Mouse (Mus musculus) R1 (cell line): ENCODE measurements around the gene Ttll7.
A peak's percentile ranks its signal among the peaks of the same experiment; 100 is the strongest.

Experiments
- DNase-seq: peaks from one replicate; pipeline ENCODE4 v3.0.0-alpha.2; 2018; ENCODE audit warnings: low read depth, low spot score

Ttll7 gene

DNA sequence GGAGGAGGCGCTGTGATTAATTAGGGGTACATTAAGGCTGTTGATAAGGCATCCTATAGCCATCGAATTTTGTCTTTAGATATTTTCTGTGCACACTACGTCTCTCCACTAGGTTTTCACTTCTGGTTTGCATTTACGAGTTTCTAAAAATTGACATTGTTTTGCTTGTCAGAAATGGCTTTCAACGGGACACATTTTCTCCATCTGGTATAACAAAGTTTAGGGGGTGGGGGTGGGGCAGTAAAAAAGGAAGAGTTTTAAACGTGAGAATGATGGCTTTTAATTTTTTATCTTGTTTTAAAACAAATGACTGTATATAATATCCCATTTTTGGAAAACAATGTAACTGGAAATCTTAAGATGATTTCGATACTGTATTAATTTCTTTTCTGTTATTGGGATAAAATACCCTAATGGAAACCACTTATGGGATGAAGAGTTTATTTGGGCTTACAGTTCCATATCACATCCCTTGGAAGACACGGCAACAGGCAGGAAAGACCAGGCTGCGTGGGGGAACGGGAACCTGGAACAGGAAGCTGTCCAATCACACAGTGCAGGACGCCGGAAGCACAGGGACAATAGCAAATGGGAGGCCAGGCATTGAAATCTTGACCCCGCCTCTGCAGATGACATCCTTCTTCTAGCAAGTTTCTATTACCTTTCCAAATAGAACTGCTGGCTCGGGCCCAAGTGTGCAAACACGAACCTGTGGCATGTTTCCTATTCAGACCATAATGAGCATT is 142.7 kb downstream of the Ttll7 start:
- peak; percentile 30 for DNase-seq

DNA sequence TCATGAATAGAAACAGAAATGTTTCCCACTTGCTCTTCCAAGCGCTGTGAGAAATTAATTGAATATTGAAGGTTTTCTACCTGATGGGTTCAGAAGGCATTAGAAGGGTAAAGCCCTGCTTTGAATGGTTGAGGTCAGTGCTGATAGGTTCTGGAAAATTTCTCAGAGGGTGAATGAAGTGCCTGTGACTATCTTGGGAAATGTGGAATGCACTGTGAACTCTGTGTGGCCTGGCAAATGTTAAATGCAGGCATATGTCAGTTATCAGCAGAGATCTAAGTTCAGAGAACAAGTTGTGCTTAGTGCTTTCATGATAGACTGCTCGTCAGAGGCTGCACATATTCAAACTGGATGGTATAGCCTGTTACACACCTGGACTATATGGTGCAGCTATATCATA is 147.0 kb downstream of the Ttll7 start:
- DNase-seq, result no peak

GRCm38 (mm10) chr3:147000963-147001362 is 148.8 kb downstream of the Ttll7 start:
- no peak for DNase-seq

DNA sequence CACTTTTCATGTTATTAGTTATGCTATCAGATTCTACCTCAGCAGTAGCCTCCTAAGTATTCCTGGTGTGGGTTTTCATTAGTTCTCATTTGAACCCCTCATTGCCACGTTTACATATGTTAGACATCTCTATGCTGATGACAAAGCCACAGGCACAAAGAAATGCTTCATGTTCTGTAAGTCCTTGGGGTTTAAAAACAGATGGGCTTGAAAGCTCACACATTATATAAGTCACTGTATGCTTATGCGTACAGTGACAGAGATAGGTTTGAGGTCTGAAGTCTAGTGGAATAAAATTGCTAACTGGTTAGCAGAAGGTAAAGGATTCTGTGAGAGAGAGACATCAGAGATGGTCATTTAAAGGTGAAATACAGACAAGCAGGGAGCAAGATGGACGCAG is 149.4 kb downstream of the Ttll7 start:
- no peak for DNase-seq

- DNase-seq, result no peak
These were observed 164.3 kb downstream of the Ttll7 start for GRCm38 (mm10) chr3:147016506-147016905.

DNA sequence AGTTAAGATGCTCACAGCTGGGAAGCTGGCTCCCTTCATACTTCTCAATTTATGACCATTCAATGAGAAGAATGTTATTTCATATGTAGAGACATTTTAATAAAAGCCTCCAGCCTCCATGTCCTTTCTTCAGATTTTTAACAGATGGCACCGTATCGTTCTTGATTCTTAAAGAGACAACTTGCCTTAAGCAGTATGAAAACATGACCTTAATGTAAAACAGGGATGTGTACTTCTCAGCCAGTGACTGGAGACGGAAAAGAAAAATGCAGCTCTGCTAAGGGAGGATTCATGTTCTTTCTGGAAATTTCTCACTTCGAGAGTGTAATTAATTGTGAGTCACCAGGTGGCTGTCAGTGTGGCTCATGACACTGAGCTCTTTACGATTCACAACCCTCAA is 167.3 kb downstream of the Ttll7 start:
- DNase-seq, result no peak

GRCm38 (mm10) chr3:147026248-147026647 is 174.1 kb downstream of the Ttll7 start:
- DNase-seq, result no peak

DNA sequence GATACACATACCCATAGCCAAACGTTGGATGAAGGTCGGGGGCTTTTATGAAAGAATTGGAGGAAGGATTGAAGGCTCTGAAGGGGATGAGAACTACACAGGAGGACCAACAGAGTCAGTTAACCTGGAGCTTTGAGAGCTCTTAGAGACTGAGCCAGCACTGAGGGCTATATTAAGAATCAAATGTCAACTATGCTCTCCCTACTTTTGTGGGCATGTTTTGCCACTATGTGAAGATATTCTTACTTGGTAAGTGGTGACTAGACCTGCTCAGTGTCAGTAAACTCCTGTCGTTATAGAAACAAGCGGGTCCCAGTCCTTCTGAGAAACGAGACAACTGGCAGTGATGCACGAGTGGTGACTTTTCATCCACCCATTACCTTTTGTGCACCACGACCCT is 176.2 kb downstream of the Ttll7 start:
- no peak for DNase-seq

- DNase-seq, result peak; percentile 49
These were observed 177.6 kb downstream of the Ttll7 start for GRCm38 (mm10) chr3:147029718-147030117.

- peak; percentile 3 for DNase-seq
These were observed 178.2 kb downstream of the Ttll7 start for GRCm38 (mm10) chr3:147030266-147030880.
